Comparison of ENCODE assay signal across 26 mouse cellular contexts in the genomic region with DNA sequence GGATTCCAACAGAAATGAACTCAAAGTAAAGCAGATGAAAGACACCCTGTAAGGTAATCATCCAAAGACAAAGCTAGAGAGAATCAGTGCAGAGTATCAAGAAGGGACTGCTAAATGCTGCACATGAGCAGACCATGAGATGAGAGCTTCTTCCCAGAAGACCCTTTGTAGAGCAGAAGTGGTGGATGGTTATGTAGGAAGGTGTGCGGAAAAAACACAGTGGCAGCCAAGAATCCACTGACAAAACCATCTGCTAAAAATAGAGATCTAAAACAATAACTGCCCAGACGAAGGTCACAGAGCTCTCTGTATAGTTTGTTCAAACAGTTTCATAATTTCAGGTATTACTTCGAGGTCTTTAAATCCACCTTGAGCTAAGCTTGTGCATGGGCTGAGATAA.
DNase-seq lines count a peak whose midpoint lies in the region; ATAC-seq and TF ChIP-seq lines count a peak whose summit lies in the region.
"Had no signal": no experiment of that assay in that cellular context is flagged by ENCODE, and none has a peak within 500 bp of the region (broad histone marks: within the 10 kb centered on the region; RNA-seq: fewer than 3 reads in every experiment).

No protein-coding gene starts in this region.

- H3K27me3 ChIP-seq in heart, adult 2 months (ENCODE audit: control insufficient read depth, insufficient read depth, low read length) = 0 out of 2 replicates have a peak, but pooled peaks cover 1% of the 10 kb centered on the region
- no peaks in the 10 kb centered on the region for H3K27me3 ChIP-seq in heart, embryonic 11.5 days (ENCODE audit: control insufficient read depth, insufficient read depth, low read length)
- no peaks in the 10 kb centered on the region for H3K27me3 ChIP-seq in heart, embryonic 16.5 days (ENCODE audit: control insufficient read depth, insufficient read depth, low read length)
- H3K27me3 ChIP-seq in kidney, embryonic 14.5 days (ENCODE audit: control insufficient read depth, insufficient read depth, low read length) = no peaks in the 10 kb centered on the region
- H3K27me3 ChIP-seq: embryonic facial prominence, embryonic 13.5 days; forebrain, embryonic 15.5 days; limb, embryonic 12.5 days; liver, embryonic 15.5 days; lung, embryonic 15.5 days; neural tube, embryonic 13.5 days had no signal

- peak overlapping the region; percentile 34 for H3K4me3 ChIP-seq in heart, adult 2 months
- H3K4me3 ChIP-seq in brown adipose tissue, adult 24 weeks (ENCODE audit: insufficient read depth, low read depth, low read length) = peak overlapping the region; percentile 61
- no peak overlapping the region for H3K4me3 ChIP-seq in heart, embryonic 11.5 days (ENCODE audit: low read depth, low read length)
- no peak overlapping the region for H3K4me3 ChIP-seq in heart, embryonic 16.5 days (ENCODE audit: low read length)
- no peak overlapping the region for H3K4me3 ChIP-seq in kidney, embryonic 14.5 days (ENCODE audit: low read length)
- H3K4me3 ChIP-seq: embryonic facial prominence, embryonic 13.5 days; forebrain, embryonic 10.5 days; forebrain, embryonic 15.5 days; hindbrain, embryonic 10.5 days; limb, embryonic 12.5 days; liver, embryonic 15.5 days; lung, embryonic 15.5 days; megakaryocyte, embryonic 14.5 days; midbrain, embryonic 12.5 days; neural tube, embryonic 13.5 days had no signal

- intact Hi-C loops in heart, adult 2 months (cut with DNase I) = loop anchor here (2.0 kb wide), 1 partner anchor 21 kb away; no protein-coding TSS in a partner anchor

- peaks cover 6% of the 10 kb centered on the region for H3K4me1 ChIP-seq in heart, adult 2 months (ENCODE audit: control insufficient read depth, insufficient read depth, low read length)
- H3K4me1 ChIP-seq in brown adipose tissue, adult 24 weeks (ENCODE audit: control insufficient read depth, insufficient read depth, insufficient read length, low read length) = peaks cover 7% of the 10 kb centered on the region
- H3K4me1 ChIP-seq in heart, embryonic 11.5 days (ENCODE audit: control insufficient read depth, insufficient read depth, low read length) = 0 out of 2 replicates have a peak, but pooled peaks cover 5% of the 10 kb centered on the region
- H3K4me1 ChIP-seq in heart, embryonic 16.5 days (ENCODE audit: control insufficient read depth, insufficient read depth, low read length) = peaks cover 16% of the 10 kb centered on the region
- no peaks in the 10 kb centered on the region for H3K4me1 ChIP-seq in kidney, embryonic 14.5 days (ENCODE audit: control insufficient read depth, insufficient read depth, low read length)
- H3K4me1 ChIP-seq: embryonic facial prominence, embryonic 13.5 days; forebrain, embryonic 10.5 days; forebrain, embryonic 15.5 days; hindbrain, embryonic 10.5 days; limb, embryonic 12.5 days; liver, embryonic 15.5 days; megakaryocyte, embryonic 14.5 days; midbrain, embryonic 12.5 days; neural tube, embryonic 13.5 days had no signal

- TF ChIP-seq POLR2A in heart, adult 2 months (IDR thresholded peaks at IDR 0.05; ENCODE audit: insufficient read depth, low read depth, low read length) = peak; percentile 67

- no peak for ATAC-seq in heart, embryonic 11.5 days (replicated peaks; ENCODE audit: insufficient number of reproducible peaks, low FRiP score, low TSS enrichment)
- 0 out of 2 replicates have a peak, but pooled peaks have one; percentile 39 for ATAC-seq in heart, embryonic 16.5 days (replicated peaks; ENCODE audit: extremely low read depth, insufficient read depth, low FRiP score)
- no peak for ATAC-seq in kidney, embryonic 14.5 days (ENCODE audit: low FRiP score, low TSS enrichment)
- ATAC-seq: CD4-positive, CD25-positive, alpha-beta regulatory T cell, adult 4 months; forebrain, embryonic 15.5 days; hindbrain, embryonic 16.5 days had no signal

- TF ChIP-seq EP300 in heart, adult 2 months (IDR thresholded peaks at IDR 0.05; ENCODE audit: insufficient read depth, low read depth, low read length) = no peak

- H3K79me2 ChIP-seq in heart, adult 2 months (replicated peaks; ENCODE audit: control insufficient read depth, insufficient read depth, low read length) = peaks cover 1% of the 10 kb centered on the region; the same call in 1 of the 2 replicates

- H3K9me3 ChIP-seq in heart, embryonic 11.5 days (replicated peaks; ENCODE audit: control insufficient read depth, low read length) = no peaks in the 10 kb centered on the region
- no peaks in the 10 kb centered on the region for H3K9me3 ChIP-seq in heart, embryonic 16.5 days (replicated peaks; ENCODE audit: control insufficient read depth, low read length)
- no peaks in the 10 kb centered on the region for H3K9me3 ChIP-seq in kidney, embryonic 14.5 days (ENCODE audit: control insufficient read depth, low read length)
- H3K9me3 ChIP-seq: embryonic facial prominence, embryonic 13.5 days; forebrain, embryonic 10.5 days; forebrain, embryonic 15.5 days; hindbrain, embryonic 10.5 days; limb, embryonic 12.5 days; liver, embryonic 15.5 days; lung, embryonic 15.5 days; megakaryocyte, embryonic 14.5 days; midbrain, embryonic 12.5 days; neural tube, embryonic 13.5 days had no signal

- WGBS in heart, adult 2 months = 29% methylated on average over 3 of the region's 3 CpGs
- 50% methylated on average over 3 of the region's 3 CpGs for WGBS in heart, embryonic 11.5 days (ENCODE audit: insufficient replicate concordance)
- 35% methylated on average over 3 of the region's 3 CpGs for WGBS in heart, embryonic 16.5 days
- 77% methylated on average over 3 of the region's 3 CpGs for WGBS in kidney, embryonic 14.5 days

- H3K4me2 ChIP-seq in heart, embryonic 11.5 days = no peak overlapping the region
- H3K4me2 ChIP-seq in heart, embryonic 16.5 days (ENCODE audit: low read depth, low read length) = no peak overlapping the region
- no peak overlapping the region for H3K4me2 ChIP-seq in kidney, embryonic 14.5 days (replicated peaks; ENCODE audit: low read depth, low read length)
- H3K4me2 ChIP-seq: embryonic facial prominence, embryonic 13.5 days; forebrain, embryonic 15.5 days; limb, embryonic 12.5 days; liver, embryonic 15.5 days; lung, embryonic 15.5 days; midbrain, embryonic 12.5 days; neural tube, embryonic 13.5 days had no signal

- DNase-seq in heart, adult 2 months = peak in 1 of 2 experiments; percentile 20
- DNase-seq in heart, postnatal 4 days = no peak
- DNase-seq in layer of hippocampus, adult 9-11 months = no peak
- DNase-seq: adrenal gland, postnatal 14 days; cerebellum, adult 11-12 months; cerebellum, postnatal 10 days; kidney, adult 8-10 months; kidney, postnatal 14 days; lung, postnatal 36 days; right cerebral cortex, postnatal 4 days had no signal

- no peak for TF ChIP-seq CTCF in heart, adult 2 months (IDR thresholded peaks at IDR 0.05)

- peak overlapping the region; percentile 62 for H3K9ac ChIP-seq in heart, adult 2 months (ENCODE audit: low read depth, low read length)
- H3K9ac ChIP-seq in heart, embryonic 11.5 days (ENCODE audit: low read depth, low read length) = no peak overlapping the region
- no peak overlapping the region for H3K9ac ChIP-seq in heart, embryonic 16.5 days (ENCODE audit: low read length)
- no peak overlapping the region for H3K9ac ChIP-seq in kidney, embryonic 14.5 days (ENCODE audit: low read depth, low read length)
- H3K9ac ChIP-seq: embryonic facial prominence, embryonic 13.5 days; forebrain, embryonic 15.5 days; limb, embryonic 12.5 days; liver, embryonic 15.5 days; lung, embryonic 15.5 days; midbrain, embryonic 12.5 days; neural tube, embryonic 13.5 days had no signal

- H3K27ac ChIP-seq in heart, adult 2 months = peak overlapping the region; percentile 81
- peak overlapping the region; percentile 94 for H3K27ac ChIP-seq in brown adipose tissue, adult 24 weeks (replicated peaks; ENCODE audit: low read depth, low read length)
- H3K27ac ChIP-seq in heart, embryonic 11.5 days (ENCODE audit: low read depth, low read length) = 0 out of 2 replicates have a peak overlapping the region, but pooled peaks have one; percentile 16
- peak overlapping the region; percentile 72 for H3K27ac ChIP-seq in heart, embryonic 16.5 days (ENCODE audit: low read length)
- H3K27ac ChIP-seq in kidney, embryonic 14.5 days (ENCODE audit: low read depth, low read length) = no peak overlapping the region
- H3K27ac ChIP-seq: embryonic facial prominence, embryonic 13.5 days; forebrain, embryonic 10.5 days; forebrain, embryonic 15.5 days; hindbrain, embryonic 10.5 days; limb, embryonic 12.5 days; liver, embryonic 15.5 days; lung, embryonic 15.5 days; midbrain, embryonic 12.5 days; neural tube, embryonic 13.5 days had no signal

- peaks cover 19% of the 10 kb centered on the region for H3K36me3 ChIP-seq in heart, adult 2 months (ENCODE audit: control insufficient read depth, insufficient read depth, low read length)
- no peaks in the 10 kb centered on the region for H3K36me3 ChIP-seq in heart, embryonic 11.5 days (ENCODE audit: control insufficient read depth, insufficient read depth, low read length)
- H3K36me3 ChIP-seq in heart, embryonic 16.5 days (ENCODE audit: control insufficient read depth, insufficient read depth) = no peaks in the 10 kb centered on the region
- H3K36me3 ChIP-seq in kidney, embryonic 14.5 days (ENCODE audit: control insufficient read depth, insufficient read depth, low read length) = no peaks in the 10 kb centered on the region
- H3K36me3 ChIP-seq: embryonic facial prominence, embryonic 13.5 days; forebrain, embryonic 10.5 days; forebrain, embryonic 15.5 days; hindbrain, embryonic 10.5 days; limb, embryonic 12.5 days; liver, embryonic 15.5 days; lung, embryonic 15.5 days; midbrain, embryonic 12.5 days; neural tube, embryonic 13.5 days had no signal

Comparison
In these comparisons a context has a peak if more than half of its experiments do, and no peak if none do; other contexts are left out.
1. H3K4me3 ChIP-seq: peak in heart, adult 2 months (single experiment) and brown adipose tissue, adult 24 weeks (single experiment); none in heart, embryonic 11.5 days (single experiment), heart, embryonic 16.5 days (single experiment) and kidney, embryonic 14.5 days (single experiment).